Mouse (Mus musculus): ENCODE results near the gene Ppip5k2.

Gene Ppip5k2

GRCm38 (mm10) chr1:97662324-97662723 is 107.9 kb downstream of the Ppip5k2 start:
- peak; percentile 23 to 73 for DNase-seq (ENCODE audit: inconsistent age in 2 of 2, low spot score in 1 of 2)

GRCm38 (mm10) chr1:97661406-97662241 is 108.6 kb downstream of the Ppip5k2 start, which contains the start of gene D1Ertd622e:
TSS of gene D1Ertd622e (minus strand) at chr1:97662074.
- DNase-seq (ENCODE audit: inconsistent age in 2 of 2, low spot score in 1 of 2): peak; percentile 90 to 95

GRCm38 (mm10) chr1:97660687-97661405 is 109.4 kb downstream of the Ppip5k2 start:
- DNase-seq (ENCODE audit: inconsistent age in 2 of 2, low spot score in 1 of 2): peak; percentile 79 to 93

GRCm38 (mm10) chr1:97659405-97659804 is 110.8 kb downstream of the Ppip5k2 start:
- peak in 1 of 2 experiments; percentile 38 for DNase-seq (ENCODE audit: inconsistent age in 2 of 2, low spot score in 1 of 2)

- DNase-seq (ENCODE audit: inconsistent age in 2 of 2, low spot score in 1 of 2): no peak
Observed at GRCm38 (mm10) chr1:97657786-97658185, 112.4 kb downstream of the Ppip5k2 start.

- no peak for DNase-seq (ENCODE audit: inconsistent age in 2 of 2, low spot score in 1 of 2)
Observed at GRCm38 (mm10) chr1:97657201-97657600, 113.0 kb downstream of the Ppip5k2 start.
